Mouse (Mus musculus) limb, embryonic 15.5 days (tissue): ENCODE results near the gene Cse1l. TPM values are rescaled to one million over a fixed set of nuclear protein-coding genes. Genes with fewer than 3 reads are reported as not detected.

Experiments used
- ATAC-seq: fragments of 200-750 bp; cut with Nextera tagmentation; 2 replicates; pipeline ENCODE4 v1.8.0; 2017; ENCODE audit warnings: low read depth, moderate TSS enrichment; ENCODE audit not compliant: insufficient number of reproducible peaks, low FRiP score, low TSS enrichment
- H3K27ac ChIP-seq: fragments of 300-500 bp; sonication (generic); 2 replicates; pipeline ENCODE4 v1.5.1; 2015; ENCODE audit warnings: moderate library complexity, mild to moderate bottlenecking, inconsistent platforms
- H3K27me3 ChIP-seq: fragments of 300-500 bp; sonication (generic); 2 replicates; pipeline ENCODE4 v1.6.1; 2015; ENCODE audit warnings: inconsistent platforms
- H3K36me3 ChIP-seq: fragments of 300-500 bp; sonication (generic); 2 replicates; pipeline ENCODE4 v1.6.1; 2015; ENCODE audit warnings: inconsistent platforms
- H3K4me1 ChIP-seq: fragments of 300-500 bp; sonication (generic); 2 replicates; pipeline ENCODE4 v1.6.1; 2015; ENCODE audit warnings: inconsistent platforms
- H3K4me2 ChIP-seq: fragments of 300-500 bp; sonication (generic); 2 replicates; pipeline ENCODE4 v1.6.1; 2015; ENCODE audit warnings: mild to moderate bottlenecking, inconsistent platforms
- H3K4me3 ChIP-seq: fragments of 300-500 bp; sonication (generic); 2 replicates; pipeline ENCODE4 v1.5.1; 2015; ENCODE audit warnings: mild to moderate bottlenecking, inconsistent platforms
- H3K9ac ChIP-seq: fragments of 300-500 bp; sonication (generic); 2 replicates; pipeline ENCODE4 v1.6.1; 2015; ENCODE audit warnings: inconsistent platforms
- H3K9me3 ChIP-seq: fragments of 300-500 bp; sonication (generic); 2 replicates; pipeline ENCODE4 v1.6.1; 2016; ENCODE audit warnings: inconsistent platforms
- WGBS: fragments of 180-500 bp; shearing (Covaris S2); methylation state at CpG from one replicate; pipeline ENCODE4 v1.1.7; 2015; 5-methylcytosine and 5-hydroxymethylcytosine counted together
- polyA plus RNA-seq: library from polyadenylated mRNA; unstranded; fragments of >200 nt; fragmentation: Nextera tagmentation; extraction: Ambion mirVana; gene quantifications from 2 replicates; pipeline ENCODE4 v1.2.1, GENCODE M21; 2015

Gene Cse1l
- polyA plus RNA-seq: 83.7 and 86.2 TPM in 2 replicates

- H3K4me3 ChIP-seq: peak within 1 kb of the TSS; percentile 88
- peak within 1 kb of the TSS; percentile 83 for H3K9ac ChIP-seq
- peaks cover 4% of the 10 kb centered on the region for H3K36me3 ChIP-seq
- peak; percentile 97 for ATAC-seq
- no peaks in the 10 kb centered on the region for H3K9me3 ChIP-seq
- H3K4me1 ChIP-seq: peaks cover 15% of the 10 kb centered on the region
- peak within 1 kb of the TSS; percentile 82 for H3K4me2 ChIP-seq
- no peaks in the 10 kb centered on the region for H3K27me3 ChIP-seq
- H3K27ac ChIP-seq: peak within 1 kb of the TSS; percentile 98
- under 1% methylated on average over 80 of the region's 80 CpGs for WGBS
Observed at GRCm38 (mm10) chr2:166905711-166906522, at the start of gene Cse1l. Gene Cse1l, plus strand, starts transcription at chr2:166906040.

GRCm38 (mm10) chr2:166856366-166856765, 49.5 kb upstream of the Cse1l start:
- Histone ChIP-seq H3K4me3 (no peak overlapping the region), H3K4me2 (no peak overlapping the region), H3K36me3 (peaks cover 93% of the 10 kb centered on the region), H3K27me3 (no peaks in the 10 kb centered on the region), H3K27ac (no peak overlapping the region), H3K4me1 (no peaks in the 10 kb centered on the region), H3K9ac (no peak overlapping the region), H3K9me3 (no peaks in the 10 kb centered on the region)
- WGBS: 92% methylated on average over 6 of the region's 6 CpGs
- no peak for ATAC-seq

GRCm38 (mm10) chr2:166857118-166857517, 48.7 kb upstream of the Cse1l start:
- peaks cover 94% of the 10 kb centered on the region for H3K36me3 ChIP-seq
- H3K9ac ChIP-seq: no peak overlapping the region
- H3K4me2 ChIP-seq: no peak overlapping the region
- H3K27ac ChIP-seq: no peak overlapping the region
- 85% methylated on average over 2 of the region's 2 CpGs for WGBS
- no peaks in the 10 kb centered on the region for H3K4me1 ChIP-seq
- no peaks in the 10 kb centered on the region for H3K9me3 ChIP-seq
- no peak overlapping the region for H3K4me3 ChIP-seq
- ATAC-seq: no peak
- H3K27me3 ChIP-seq: no peaks in the 10 kb centered on the region

GRCm38 (mm10) chr2:166859214-166859613, 46.6 kb upstream of the Cse1l start:
- 72% methylated on average over 7 of the region's 7 CpGs for WGBS
- no peak for ATAC-seq
- Histone ChIP-seq H3K4me3 (no peak overlapping the region), H3K9me3 (no peaks in the 10 kb centered on the region), H3K9ac (no peak overlapping the region), H3K27ac (no peak overlapping the region), H3K36me3 (peaks cover 87% of the 10 kb centered on the region), H3K4me1 (no peaks in the 10 kb centered on the region), H3K27me3 (no peaks in the 10 kb centered on the region), H3K4me2 (no peak overlapping the region)

GRCm38 (mm10) chr2:166862505-166862904, 43.3 kb upstream of the Cse1l start:
- Histone ChIP-seq H3K9ac (no peak overlapping the region), H3K4me1 (no peaks in the 10 kb centered on the region), H3K27me3 (no peaks in the 10 kb centered on the region), H3K27ac (no peak overlapping the region), H3K36me3 (peaks cover 89% of the 10 kb centered on the region), H3K4me2 (no peak overlapping the region), H3K9me3 (no peaks in the 10 kb centered on the region), H3K4me3 (no peak overlapping the region)
- 84% methylated on average over 3 of the region's 3 CpGs for WGBS
- no peak for ATAC-seq

- H3K27ac ChIP-seq: no peak overlapping the region
- peaks cover 87% of the 10 kb centered on the region for H3K36me3 ChIP-seq
- 91% methylated on average over 10 of the region's 10 CpGs for WGBS
Observed at GRCm38 (mm10) chr2:166865476-166865875, 40.4 kb upstream of the Cse1l start.

GRCm38 (mm10) chr2:166870271-166870865, 35.5 kb upstream of the Cse1l start:
- Histone ChIP-seq H3K36me3 (peaks cover 92% of the 10 kb centered on the region), H3K4me2 (no peak overlapping the region), H3K27ac (no peak overlapping the region), H3K9me3 (no peaks in the 10 kb centered on the region), H3K27me3 (no peaks in the 10 kb centered on the region), H3K9ac (no peak overlapping the region), H3K4me1 (no peaks in the 10 kb centered on the region), H3K4me3 (no peak overlapping the region)
- no peak for ATAC-seq
- WGBS: 92% methylated on average over 20 of the region's 20 CpGs

More at GRCm38 (mm10) chr2:166865476-166865875, 40.4 kb upstream of the Cse1l start:
- Histone ChIP-seq H3K9me3 (no peaks in the 10 kb centered on the region), H3K9ac (no peak overlapping the region), H3K4me3 (no peak overlapping the region), H3K4me1 (no peaks in the 10 kb centered on the region), H3K4me2 (no peak overlapping the region), H3K27me3 (no peaks in the 10 kb centered on the region)
- no peak for ATAC-seq

- Histone ChIP-seq H3K4me3 (no peak overlapping the region), H3K9ac (no peak overlapping the region), H3K4me2 (no peak overlapping the region), H3K27ac (no peak overlapping the region), H3K9me3 (no peaks in the 10 kb centered on the region), H3K36me3 (peaks cover 86% of the 10 kb centered on the region), H3K4me1 (no peaks in the 10 kb centered on the region), H3K27me3 (no peaks in the 10 kb centered on the region)
- WGBS: 90% methylated on average over 10 of the region's 10 CpGs
- ATAC-seq: no peak
Observed at GRCm38 (mm10) chr2:166870899-166871298, 34.9 kb upstream of the Cse1l start.

GRCm38 (mm10) chr2:166874675-166875280, 31.1 kb upstream of the Cse1l start:
- Histone ChIP-seq H3K4me2 (no peak overlapping the region), H3K36me3 (peaks cover 70% of the 10 kb centered on the region), H3K9me3 (no peaks in the 10 kb centered on the region), H3K27ac (0 out of 2 replicates have a peak overlapping the region, but pooled peaks have one; percentile 55), H3K27me3 (no peaks in the 10 kb centered on the region), H3K4me3 (no peak overlapping the region), H3K9ac (no peak overlapping the region), H3K4me1 (no peaks in the 10 kb centered on the region)
- 67% methylated on average over 10 of the region's 10 CpGs for WGBS
- no peak for ATAC-seq

- H3K4me3 ChIP-seq: no peak overlapping the region
- 88% methylated on average over 6 of the region's 6 CpGs for WGBS
- peaks cover 62% of the 10 kb centered on the region for H3K36me3 ChIP-seq
Observed at GRCm38 (mm10) chr2:166875561-166875960, 30.3 kb upstream of the Cse1l start.

GRCm38 (mm10) chr2:166876331-166876730, 29.5 kb upstream of the Cse1l start:
- Histone ChIP-seq H3K36me3 (peaks cover 62% of the 10 kb centered on the region), H3K4me2 (no peak overlapping the region), H3K4me3 (no peak overlapping the region), H3K27ac (no peak overlapping the region), H3K9me3 (no peaks in the 10 kb centered on the region), H3K4me1 (no peaks in the 10 kb centered on the region), H3K9ac (no peak overlapping the region), H3K27me3 (no peaks in the 10 kb centered on the region)
- WGBS: 80% methylated on average over 10 of the region's 10 CpGs
- ATAC-seq: no peak

More at GRCm38 (mm10) chr2:166875561-166875960, 30.3 kb upstream of the Cse1l start:
- no peaks in the 10 kb centered on the region for H3K9me3 ChIP-seq
- H3K9ac ChIP-seq: no peak overlapping the region
- H3K27ac ChIP-seq: no peak overlapping the region
- H3K4me2 ChIP-seq: no peak overlapping the region
- no peaks in the 10 kb centered on the region for H3K27me3 ChIP-seq
- H3K4me1 ChIP-seq: no peaks in the 10 kb centered on the region
- no peak for ATAC-seq

- Histone ChIP-seq H3K9ac (no peak overlapping the region), H3K9me3 (no peaks in the 10 kb centered on the region), H3K4me1 (no peaks in the 10 kb centered on the region), H3K27me3 (no peaks in the 10 kb centered on the region), H3K4me3 (no peak overlapping the region), H3K27ac (no peak overlapping the region), H3K36me3 (peaks cover 38% of the 10 kb centered on the region), H3K4me2 (no peak overlapping the region)
- WGBS: 83% methylated on average over 7 of the region's 7 CpGs
- ATAC-seq: no peak
Observed at GRCm38 (mm10) chr2:166885066-166885465, 20.8 kb upstream of the Cse1l start.
